Mouse (Mus musculus): Measurements from ENCODE around the gene Hsd3b4. TPM values are rescaled to one million over a fixed set of nuclear protein-coding genes. Genes with fewer than 3 reads are reported as not detected.
A peak's percentile ranks its signal among the peaks of the same experiment; 100 is the strongest.
"Not testable (repeated sequence)": the region's sequence is repeated elsewhere in the genome, so short reads cannot be mapped to it uniquely, and the experiment has no call there.

The Hsd3b4 gene
- polyA plus RNA-seq (2015; fragmentation: Nextera tagmentation; extraction: Ambion mirVana) = not detected in 2 replicates

DNA sequence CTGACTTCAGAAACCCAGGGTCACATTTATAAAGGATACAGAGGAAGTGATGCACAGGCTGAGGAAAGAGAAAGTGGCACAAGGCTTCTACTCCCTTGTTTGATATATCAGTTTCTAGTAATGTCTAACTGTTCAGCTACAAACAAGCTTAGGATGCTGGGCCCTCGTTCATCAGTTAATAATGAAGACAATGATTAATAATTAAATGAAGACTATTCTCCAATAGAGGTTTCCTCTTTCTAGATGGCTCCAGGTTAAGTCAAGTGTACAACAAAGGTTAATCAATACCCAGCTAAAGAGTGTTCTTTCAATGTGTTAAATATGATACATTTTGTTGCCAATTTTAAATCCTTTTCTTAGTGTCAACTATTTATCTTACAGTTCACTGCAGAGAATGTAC is at the start of gene Hsd3b4:
TSS of gene Hsd3b4 (minus strand) at position 101 of the 400 bp plus-strand sequence.
- not testable (repeated sequence) for H3K4me2 ChIP-seq; H3K9me3 ChIP-seq; H3K36me3 ChIP-seq; H3K27ac ChIP-seq (replicated peaks); H3K4me3 ChIP-seq; ATAC-seq (ENCODE audit: low read depth); H3K27me3 ChIP-seq; H3K9ac ChIP-seq; H3K4me1 ChIP-seq (replicated peaks)
- no CpG with 5 or more reads among the region's 1 CpGs for WGBS

DNA sequence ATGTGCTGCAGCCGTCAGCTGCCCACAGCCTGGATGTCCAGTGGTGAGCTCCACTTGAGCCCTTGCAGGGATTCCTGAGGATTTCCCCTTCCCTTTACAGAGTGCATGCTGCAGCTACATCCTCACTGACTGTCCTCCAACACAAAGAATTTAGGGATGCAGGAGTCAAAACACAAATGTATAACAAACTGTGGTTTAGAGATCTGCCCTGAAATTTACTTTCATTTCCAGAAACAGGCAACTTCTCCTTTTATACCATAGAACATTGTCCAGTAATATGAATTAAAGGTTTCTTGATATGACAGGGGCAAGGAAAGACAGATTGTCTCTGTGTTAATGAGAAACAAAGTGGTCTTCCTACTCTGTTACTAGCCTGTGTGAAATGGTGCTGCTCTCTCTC is 40.5 kb upstream of the Hsd3b4 start:
- not testable (repeated sequence) for ATAC-seq (ENCODE audit: low read depth); H3K27ac ChIP-seq (replicated peaks)
- no CpG with 5 or more reads among the region's 1 CpGs for WGBS

GRCm38 (mm10) chr3:98550215-98550614 is 39.9 kb upstream of the Hsd3b4 start:
- not testable (repeated sequence) for H3K9ac ChIP-seq; H3K4me3 ChIP-seq; H3K27ac ChIP-seq (replicated peaks); H3K4me2 ChIP-seq; H3K9me3 ChIP-seq; H3K4me1 ChIP-seq (replicated peaks); H3K27me3 ChIP-seq; H3K36me3 ChIP-seq
- ATAC-seq (ENCODE audit: low read depth) = 0 out of 2 replicates have a peak, but pooled peaks have one; percentile 43
- no CpG with 5 or more reads among the region's 2 CpGs for WGBS

More for the DNA sequence above, 40.5 kb upstream of the Hsd3b4 start:
- not testable (repeated sequence) for H3K4me1 ChIP-seq (replicated peaks); H3K27me3 ChIP-seq; H3K4me2 ChIP-seq; H3K9me3 ChIP-seq; H3K9ac ChIP-seq; H3K36me3 ChIP-seq; H3K4me3 ChIP-seq

GRCm38 (mm10) chr3:98548495-98548894 is 38.2 kb upstream of the Hsd3b4 start:
- H3K4me2 ChIP-seq; H3K36me3 ChIP-seq; H3K27me3 ChIP-seq; H3K9ac ChIP-seq; H3K9me3 ChIP-seq; H3K4me1 ChIP-seq (replicated peaks); H3K27ac ChIP-seq (replicated peaks); H3K4me3 ChIP-seq; ATAC-seq (ENCODE audit: low read depth): not testable (repeated sequence)
- WGBS = no CpG with 5 or more reads among the region's 1 CpGs

- ATAC-seq (ENCODE audit: low read depth); H3K4me2 ChIP-seq; H3K27me3 ChIP-seq; H3K9me3 ChIP-seq; H3K27ac ChIP-seq (replicated peaks); H3K9ac ChIP-seq; H3K36me3 ChIP-seq; H3K4me1 ChIP-seq (replicated peaks); H3K4me3 ChIP-seq: not testable (repeated sequence)
These were observed 37.3 kb upstream of the Hsd3b4 start for GRCm38 (mm10) chr3:98547641-98548040.

DNA sequence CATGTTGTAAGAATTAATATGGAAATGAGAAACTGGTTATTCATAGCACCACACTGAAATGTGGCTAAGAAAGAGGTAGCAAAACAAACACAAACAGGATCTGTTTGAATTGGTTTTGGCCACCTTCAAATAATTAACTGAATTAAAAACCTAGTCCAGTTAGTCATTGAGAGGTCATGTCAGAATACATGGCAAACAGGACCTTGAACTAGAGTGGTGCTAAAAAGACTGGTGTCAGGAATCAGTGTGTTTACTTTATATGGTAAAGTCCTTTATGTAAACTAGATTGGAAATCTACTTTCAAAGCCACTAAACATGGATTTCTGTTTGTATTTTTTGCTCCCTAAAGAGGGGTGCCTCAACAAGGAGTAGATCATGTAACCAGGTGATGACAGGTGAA is 14.7 kb upstream of the Hsd3b4 start:
- not testable (repeated sequence) for H3K27me3 ChIP-seq; H3K9ac ChIP-seq; H3K27ac ChIP-seq (replicated peaks); H3K4me3 ChIP-seq; H3K36me3 ChIP-seq; H3K9me3 ChIP-seq; ATAC-seq (ENCODE audit: low read depth); H3K4me2 ChIP-seq; H3K4me1 ChIP-seq (replicated peaks)

- H3K27ac ChIP-seq (replicated peaks); H3K36me3 ChIP-seq; H3K4me2 ChIP-seq; H3K9me3 ChIP-seq; H3K27me3 ChIP-seq; H3K9ac ChIP-seq; H3K4me1 ChIP-seq (replicated peaks); H3K4me3 ChIP-seq; ATAC-seq (ENCODE audit: low read depth): not testable (repeated sequence)
- no CpG with 5 or more reads among the region's 1 CpGs for WGBS
These were observed 14.2 kb upstream of the Hsd3b4 start for GRCm38 (mm10) chr3:98524552-98524951.

- H3K4me1 ChIP-seq (replicated peaks); H3K9me3 ChIP-seq: not testable (repeated sequence)
- 54% methylated on average over 1 of the region's 2 CpGs for WGBS
These were observed 12.5 kb upstream of the Hsd3b4 start for GRCm38 (mm10) chr3:98522779-98523178.

GRCm38 (mm10) chr3:98507229-98507628 is 3.1 kb downstream of the Hsd3b4 start:
- H3K4me2 ChIP-seq; H3K36me3 ChIP-seq; H3K4me3 ChIP-seq; H3K9ac ChIP-seq; H3K4me1 ChIP-seq (replicated peaks); H3K9me3 ChIP-seq; ATAC-seq (ENCODE audit: low read depth); H3K27ac ChIP-seq (replicated peaks); H3K27me3 ChIP-seq: not testable (repeated sequence)
- WGBS = no CpG with 5 or more reads among the region's 5 CpGs

More at GRCm38 (mm10) chr3:98522779-98523178, 12.5 kb upstream of the Hsd3b4 start:
- not testable (repeated sequence) for H3K4me3 ChIP-seq; H3K36me3 ChIP-seq; H3K27ac ChIP-seq (replicated peaks); H3K4me2 ChIP-seq; H3K9ac ChIP-seq; H3K27me3 ChIP-seq; ATAC-seq (ENCODE audit: low read depth)

DNA sequence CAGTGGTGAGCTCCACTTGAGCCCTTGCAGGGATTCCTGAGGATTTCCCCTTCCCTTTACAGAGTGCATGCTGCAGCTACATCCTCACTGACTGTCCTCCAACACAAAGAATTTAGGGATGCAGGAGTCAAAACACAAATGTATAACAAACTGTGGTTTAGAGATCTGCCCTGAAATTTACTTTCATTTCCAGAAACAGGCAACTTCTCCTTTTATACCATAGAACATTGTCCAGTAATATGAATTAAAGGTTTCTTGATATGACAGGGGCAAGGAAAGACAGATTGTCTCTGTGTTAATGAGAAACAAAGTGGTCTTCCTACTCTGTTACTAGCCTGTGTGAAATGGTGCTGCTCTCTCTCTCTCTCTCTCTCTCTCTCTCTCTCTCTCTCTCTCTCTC is 12.9 kb downstream of the Hsd3b4 start:
- not testable (repeated sequence) for H3K9me3 ChIP-seq; H3K27me3 ChIP-seq; ATAC-seq (ENCODE audit: low read depth); H3K36me3 ChIP-seq; H3K9ac ChIP-seq; H3K4me1 ChIP-seq (replicated peaks); H3K4me3 ChIP-seq; H3K4me2 ChIP-seq; H3K27ac ChIP-seq (replicated peaks)

DNA sequence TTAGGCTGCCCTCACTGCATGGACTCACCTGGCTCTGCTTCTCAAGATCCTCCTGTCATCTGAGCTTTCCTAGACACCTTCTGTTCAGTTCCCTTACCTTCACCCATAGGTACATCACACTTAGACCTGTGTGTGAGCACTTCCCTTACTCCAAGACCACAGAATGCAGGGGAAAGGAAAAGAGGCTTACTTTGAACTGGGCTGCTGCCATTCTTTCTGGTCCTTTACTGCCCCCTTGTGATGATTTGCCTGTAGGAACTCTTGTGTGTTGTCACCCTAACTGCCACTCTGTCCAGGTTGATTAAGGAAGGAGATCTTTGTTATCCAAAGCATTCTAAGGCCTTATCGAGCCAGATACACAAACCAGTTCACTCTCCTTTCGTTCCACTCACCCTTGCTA is 13.6 kb downstream of the Hsd3b4 start:
- not testable (repeated sequence) for ATAC-seq (ENCODE audit: low read depth)
- no CpG with 5 or more reads among the region's 2 CpGs for WGBS

GRCm38 (mm10) chr3:98495055-98495454 is 15.3 kb downstream of the Hsd3b4 start:
- H3K36me3 ChIP-seq; H3K4me1 ChIP-seq (replicated peaks); H3K9ac ChIP-seq; H3K4me3 ChIP-seq; H3K4me2 ChIP-seq; H3K9me3 ChIP-seq; H3K27me3 ChIP-seq; ATAC-seq (ENCODE audit: low read depth); H3K27ac ChIP-seq (replicated peaks): not testable (repeated sequence)

More for the DNA sequence above, 13.6 kb downstream of the Hsd3b4 start:
- H3K9ac ChIP-seq; H3K27me3 ChIP-seq; H3K4me3 ChIP-seq; H3K36me3 ChIP-seq; H3K27ac ChIP-seq (replicated peaks); H3K4me1 ChIP-seq (replicated peaks); H3K4me2 ChIP-seq; H3K9me3 ChIP-seq: not testable (repeated sequence)

GRCm38 (mm10) chr3:98494184-98494583 is 16.1 kb downstream of the Hsd3b4 start:
- H3K27me3 ChIP-seq; H3K9ac ChIP-seq; ATAC-seq (ENCODE audit: low read depth); H3K27ac ChIP-seq (replicated peaks); H3K9me3 ChIP-seq; H3K4me1 ChIP-seq (replicated peaks); H3K4me2 ChIP-seq; H3K36me3 ChIP-seq; H3K4me3 ChIP-seq: not testable (repeated sequence)

- H3K4me2 ChIP-seq; H3K27ac ChIP-seq (replicated peaks); H3K4me1 ChIP-seq (replicated peaks): not testable (repeated sequence)
These were observed 38.8 kb downstream of the Hsd3b4 start for GRCm38 (mm10) chr3:98471499-98471898.

More at GRCm38 (mm10) chr3:98471499-98471898, 38.8 kb downstream of the Hsd3b4 start:
- not testable (repeated sequence) for H3K4me3 ChIP-seq; H3K9me3 ChIP-seq; H3K9ac ChIP-seq; H3K27me3 ChIP-seq; H3K36me3 ChIP-seq; ATAC-seq (ENCODE audit: low read depth)
